Mouse (Mus musculus) kidney, postnatal 10 days (tissue): ENCODE measurements around the gene Dph3.

ENCODE experiments used
- DNase-seq: peaks from one replicate; pipeline ENCODE4 v3.0.0; 2021; ENCODE audit warnings: mixed read lengths

The Dph3 gene

DNA sequence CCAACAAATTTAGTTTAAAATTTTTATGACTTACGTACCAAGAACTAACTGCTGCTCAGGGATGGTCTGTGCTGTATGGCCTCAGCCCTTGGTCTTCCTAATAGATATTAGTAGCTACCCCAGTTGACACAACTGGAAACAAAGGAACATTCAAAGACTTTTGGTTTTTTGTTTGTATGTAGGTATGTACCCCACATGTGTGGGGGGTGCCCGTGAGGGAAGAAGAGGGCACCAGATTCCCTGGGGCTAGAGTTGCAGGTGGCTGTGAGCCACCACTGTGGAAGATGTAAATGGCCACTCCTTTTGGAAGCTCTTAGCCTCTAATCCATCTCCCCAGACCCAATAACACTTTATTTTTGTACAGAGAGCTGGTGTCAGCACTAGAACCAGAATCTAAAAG is 2.1 kb downstream of the Dph3 start:
- DNase-seq, result no peak

DNA sequence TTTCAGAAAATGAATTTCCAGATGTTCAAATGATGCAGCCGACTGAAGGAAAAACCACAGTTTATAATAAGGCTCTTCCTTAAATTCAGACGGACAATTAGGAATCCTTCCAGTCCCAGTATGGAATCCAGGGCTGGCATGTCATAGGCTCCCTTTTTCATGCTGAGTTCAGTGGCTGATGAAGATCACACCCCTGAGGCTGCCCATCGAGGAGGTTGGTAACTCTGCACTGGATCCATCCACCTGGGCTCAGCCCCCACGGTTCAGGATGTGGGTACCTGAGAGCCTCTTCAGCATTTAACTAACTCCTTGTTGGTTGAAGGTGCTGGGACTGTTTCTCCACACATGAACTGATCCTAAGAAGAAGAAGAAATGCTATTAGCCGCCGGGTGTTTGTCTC is 2.6 kb downstream of the Dph3 start:
- DNase-seq, result no peak

DNA sequence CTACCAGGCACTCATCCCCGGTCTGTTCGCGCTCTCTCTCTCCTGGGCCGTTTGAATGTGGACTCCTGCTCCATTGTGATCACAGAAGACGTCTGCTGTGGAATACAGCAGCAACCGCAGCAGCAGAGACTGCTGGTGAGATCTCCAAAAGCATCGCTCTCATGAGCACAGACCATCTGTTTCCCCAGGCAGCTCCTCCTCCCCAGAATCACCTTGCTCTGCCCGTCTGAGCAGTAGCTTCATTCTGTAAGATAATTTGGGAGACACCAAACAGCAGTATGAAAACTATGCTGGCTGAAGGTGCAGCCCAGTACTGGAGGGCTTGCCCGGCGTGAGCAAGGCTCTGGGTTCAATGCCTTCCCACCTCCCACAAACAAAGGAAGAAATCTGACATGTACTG is 4.5 kb downstream of the Dph3 start:
- DNase-seq, result no peak

DNA sequence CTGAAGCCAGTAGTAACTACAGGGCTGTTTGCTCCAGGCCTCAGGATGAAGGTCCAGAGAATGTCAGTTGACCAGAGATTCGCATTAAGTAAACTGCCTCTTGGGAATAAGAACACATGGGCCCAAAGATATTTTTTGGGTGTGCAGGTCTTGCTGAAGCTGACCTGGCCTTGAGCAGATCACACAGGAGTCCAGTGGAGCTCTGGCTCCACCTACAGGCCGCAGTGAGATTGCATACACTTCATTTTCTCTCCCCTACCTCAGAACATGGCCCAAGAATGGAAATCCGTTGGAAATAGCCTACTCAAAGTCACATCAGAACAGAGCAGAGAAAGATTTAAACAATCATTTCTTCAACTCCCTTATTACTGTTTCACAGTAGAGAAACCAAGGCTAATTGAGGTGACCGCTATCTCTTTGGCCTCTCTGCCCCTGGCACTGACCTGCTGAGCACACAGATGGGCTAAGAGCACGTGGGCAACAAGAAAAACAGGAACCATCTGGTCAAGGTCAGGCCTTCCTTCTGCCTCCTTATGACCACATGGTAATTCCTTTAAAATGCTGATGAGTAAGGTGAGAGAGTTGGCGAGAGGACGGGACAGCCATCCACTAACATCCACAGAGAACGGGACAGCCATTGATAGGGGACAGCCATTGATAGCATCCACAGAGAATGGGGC is 8.5 kb downstream of the Dph3 start:
- peak; percentile 81 for DNase-seq

DNA sequence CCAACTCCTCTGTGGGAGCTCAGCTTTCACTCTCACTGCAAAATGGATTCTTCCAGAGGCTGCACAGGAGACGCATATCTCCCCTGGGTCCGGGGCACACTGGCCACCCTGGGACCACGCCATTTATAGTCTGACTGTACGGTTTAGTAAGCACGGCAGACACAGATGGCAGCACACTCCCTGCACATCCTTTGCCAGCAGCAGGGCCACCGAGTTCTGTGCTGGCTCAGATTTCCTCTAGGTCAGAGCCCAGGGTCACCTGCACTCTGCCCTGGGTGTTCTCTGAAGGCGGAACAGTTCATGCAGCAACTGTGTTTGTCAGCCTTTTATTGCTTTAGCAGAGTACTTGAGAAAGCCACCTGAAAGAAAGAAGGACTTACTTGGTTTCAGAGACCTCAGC is 11.6 kb downstream of the Dph3 start:
- DNase-seq, result no peak

DNA sequence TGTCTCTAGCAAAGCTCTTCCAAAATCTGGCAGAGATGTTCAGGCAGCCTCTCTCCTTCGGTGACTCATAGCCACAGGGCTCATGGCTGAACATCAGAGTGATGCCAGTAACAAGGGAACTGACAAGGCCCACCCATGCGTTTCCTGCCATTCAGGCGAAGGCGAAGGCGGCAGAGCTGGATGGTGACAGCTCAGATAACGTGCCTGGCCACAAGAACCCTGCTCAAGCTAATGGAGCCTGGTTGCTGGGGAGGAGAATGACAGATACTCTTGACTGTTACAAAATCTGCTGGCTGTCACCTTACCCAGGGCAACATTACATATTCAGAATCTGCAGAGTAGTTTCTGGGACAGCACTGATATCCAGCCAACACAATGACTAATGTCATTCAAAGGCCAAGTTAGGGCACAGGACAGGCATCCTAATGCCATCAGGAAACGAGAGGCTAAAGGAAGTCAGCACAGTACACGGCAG is 12.3 kb downstream of the Dph3 start:
- peak; percentile 29 for DNase-seq

DNA sequence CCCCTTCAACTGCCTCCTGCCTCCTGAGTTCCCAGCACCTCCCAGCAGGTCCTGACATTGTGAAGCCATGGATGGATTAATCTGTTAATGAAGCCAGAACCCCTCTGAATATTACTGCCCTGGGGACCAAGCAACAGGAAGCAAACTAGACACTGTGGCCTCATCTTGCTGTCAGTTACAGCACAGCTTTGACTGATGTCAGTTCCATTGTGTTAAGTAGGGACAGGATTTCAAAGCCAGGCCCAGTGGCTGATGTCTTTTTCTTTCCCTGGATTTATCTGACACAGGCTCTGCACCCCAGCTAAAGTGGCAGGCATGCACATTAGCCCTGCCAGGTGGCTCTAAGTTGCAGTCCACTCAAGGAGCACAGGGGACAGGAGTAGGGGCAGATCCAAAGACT is 12.7 kb downstream of the Dph3 start:
- DNase-seq, result no peak

DNA sequence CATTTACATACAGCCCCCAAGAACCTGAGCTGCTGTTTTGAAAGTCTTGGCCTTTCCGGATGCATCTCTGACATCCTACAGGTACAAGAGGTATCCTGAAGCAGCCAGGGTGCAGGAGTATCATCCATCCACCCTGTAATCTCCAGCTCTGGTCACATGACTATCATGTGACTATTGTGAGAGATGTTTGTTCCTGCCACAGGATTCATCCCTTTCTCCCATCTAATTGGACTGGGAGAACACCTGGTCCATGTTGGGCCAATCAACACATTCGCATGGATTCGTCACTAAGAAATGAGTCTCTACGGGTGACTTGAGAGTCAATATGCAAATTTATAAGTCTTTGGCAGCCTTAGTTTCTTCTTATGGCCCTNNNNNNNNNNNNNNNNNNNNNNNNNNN is 24.1 kb downstream of the Dph3 start:
- no peak for DNase-seq

DNA sequence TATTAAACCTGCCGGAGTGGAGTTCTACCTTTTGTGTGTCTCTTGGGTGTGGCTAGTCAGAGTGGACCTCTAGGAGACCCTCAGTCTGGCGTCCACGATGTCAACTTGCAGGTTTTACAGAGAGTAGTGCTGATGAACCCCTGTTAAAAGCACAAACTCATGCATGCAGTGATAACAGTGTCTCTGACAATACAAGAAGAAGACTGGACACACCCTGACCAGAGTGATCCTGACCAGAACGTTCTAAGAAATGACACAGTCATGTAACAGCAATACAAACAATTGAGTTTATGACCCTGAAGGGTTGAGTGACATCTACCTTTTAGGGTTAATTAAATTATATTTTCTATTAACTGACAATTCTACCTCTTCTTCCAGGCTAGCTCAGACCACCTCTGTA is 27.9 kb downstream of the Dph3 start:
- DNase-seq, result no peak

DNA sequence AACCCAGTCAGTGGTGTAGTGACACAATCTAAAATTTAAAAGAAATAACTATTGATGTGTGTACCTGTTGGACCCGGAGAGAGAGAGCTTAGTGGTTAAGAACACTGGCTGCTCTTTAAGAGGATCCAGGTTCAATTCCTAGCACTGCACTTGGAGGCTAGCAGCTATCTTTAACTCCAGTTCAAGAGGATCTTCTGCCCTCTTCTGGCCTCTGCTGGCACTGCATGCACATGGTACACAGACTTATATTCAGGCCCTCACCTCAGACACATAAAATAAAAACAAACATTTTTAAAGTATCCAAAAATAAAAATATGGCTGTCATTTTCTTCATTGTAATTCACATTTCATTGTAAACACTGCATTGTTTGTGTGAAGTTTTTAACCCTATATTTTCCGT is 28.9 kb downstream of the Dph3 start:
- DNase-seq, result peak; percentile 57

DNA sequence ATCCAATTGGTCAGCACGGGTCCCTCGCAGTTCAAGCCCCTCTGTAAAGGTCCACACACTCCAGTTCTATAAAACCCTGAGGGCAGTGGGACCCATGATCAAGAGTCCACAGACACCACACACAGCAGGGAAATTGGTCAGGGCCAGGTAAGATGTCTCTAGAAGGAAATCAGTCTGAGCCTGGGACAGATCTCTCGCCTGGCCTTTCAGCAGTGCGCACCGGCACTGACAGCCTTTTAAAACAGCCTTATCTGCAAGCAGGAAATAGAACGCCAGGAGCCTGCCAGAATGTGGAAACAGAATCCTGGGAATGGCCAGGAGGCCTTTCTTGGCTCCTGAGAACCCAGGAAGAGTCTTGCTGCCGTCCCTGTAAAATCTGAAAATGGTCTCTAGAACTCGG is 29.7 kb downstream of the Dph3 start:
- DNase-seq, result no peak

DNA sequence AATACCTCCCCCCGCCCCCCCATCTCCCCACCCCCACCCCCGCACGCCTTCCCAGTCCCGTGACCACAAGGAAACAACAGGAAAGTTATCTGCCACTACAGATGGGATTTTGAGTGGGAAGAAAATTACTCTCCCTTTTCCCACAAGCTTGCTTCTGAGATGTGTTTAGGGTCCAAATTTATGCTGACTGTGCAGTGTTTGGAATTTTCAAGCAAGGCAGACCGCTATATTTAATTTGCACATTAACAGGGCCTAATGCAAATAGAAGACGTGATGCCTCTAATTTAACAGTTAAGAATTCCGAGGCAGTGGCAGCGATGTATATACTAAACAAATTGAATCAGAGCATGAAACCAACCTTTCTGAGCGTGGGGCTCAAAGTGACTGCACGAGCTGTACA is 30.7 kb downstream of the Dph3 start:
- no peak for DNase-seq

DNA sequence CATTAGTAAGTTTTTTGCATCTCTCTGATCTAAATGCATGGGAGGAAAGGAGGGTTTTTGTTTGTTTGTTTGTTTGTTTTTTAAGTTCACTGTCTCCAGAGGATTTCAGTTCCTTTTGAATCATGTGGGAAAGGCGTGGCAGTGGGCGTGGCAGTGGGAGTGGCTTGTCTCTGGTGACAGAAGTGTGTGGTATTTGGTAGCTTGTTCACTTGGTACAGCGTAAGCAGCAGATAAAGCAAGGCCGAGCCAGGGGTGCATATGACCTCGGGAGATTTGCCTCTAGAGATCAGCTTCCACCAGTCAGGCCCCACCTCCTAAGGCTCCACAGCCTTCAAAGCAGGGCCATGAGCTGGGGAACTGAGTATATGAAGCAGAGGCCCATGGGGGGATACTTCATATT is 31.6 kb downstream of the Dph3 start:
- DNase-seq, result no peak

DNA sequence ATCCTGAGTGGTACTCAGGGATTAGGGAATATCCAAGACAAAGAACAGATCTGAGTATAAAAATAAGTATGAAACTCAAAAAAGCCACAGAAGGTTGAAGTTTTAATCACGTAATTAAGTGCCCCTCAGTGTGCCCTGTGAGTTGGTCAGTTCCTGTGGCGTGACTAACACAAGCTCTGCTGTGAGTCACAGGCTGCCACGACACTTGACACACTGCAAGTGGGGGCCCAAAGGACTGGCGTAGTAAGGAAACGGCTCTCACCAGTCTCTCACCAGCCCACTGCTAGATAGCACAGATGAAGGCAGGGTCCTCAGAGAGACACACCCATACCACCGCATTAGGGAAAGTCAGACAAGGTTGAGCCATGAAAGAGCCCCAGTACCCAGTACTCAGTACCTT is 35.4 kb downstream of the Dph3 start:
- DNase-seq, result no peak

DNA sequence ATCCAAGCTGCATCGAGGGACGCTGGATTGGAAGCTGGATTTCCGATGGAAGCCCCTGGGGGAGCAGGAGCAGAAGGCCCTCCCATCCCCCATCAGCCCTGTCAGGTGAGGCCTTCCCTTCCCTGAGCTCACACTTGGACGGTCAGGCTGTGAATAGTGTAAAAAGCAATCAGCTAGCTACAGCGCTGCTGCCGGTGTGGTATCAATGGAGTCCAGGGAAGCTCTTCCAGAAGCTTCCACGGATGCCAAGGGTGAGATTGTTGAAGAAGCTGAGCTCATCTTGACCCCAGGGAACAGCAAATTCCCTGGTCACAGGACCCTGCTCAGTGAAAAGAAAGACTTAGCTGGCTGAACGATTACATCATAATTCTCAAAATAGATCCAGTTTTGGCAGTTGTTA is 39.2 kb downstream of the Dph3 start:
- no peak for DNase-seq

DNA sequence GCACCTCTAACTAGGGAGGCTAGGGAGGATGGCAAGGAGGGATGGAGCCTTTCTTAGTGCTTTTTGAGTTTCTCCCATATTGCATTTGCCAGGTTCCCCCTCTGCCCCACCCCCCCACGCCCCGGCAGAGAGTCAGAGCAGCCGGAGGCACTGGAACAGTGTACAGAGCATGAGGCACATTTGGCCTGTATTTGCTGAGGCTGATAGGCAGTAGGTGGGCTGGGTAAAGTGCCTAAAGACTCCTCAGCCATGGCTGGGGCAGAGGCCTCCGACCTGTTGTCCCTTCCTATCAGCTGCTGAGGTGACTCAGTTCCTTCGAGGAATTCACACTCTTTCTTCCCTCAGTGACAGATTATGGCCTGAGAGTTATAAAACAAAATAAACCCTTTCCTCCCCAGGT is 43.4 kb downstream of the Dph3 start:
- no peak for DNase-seq

DNA sequence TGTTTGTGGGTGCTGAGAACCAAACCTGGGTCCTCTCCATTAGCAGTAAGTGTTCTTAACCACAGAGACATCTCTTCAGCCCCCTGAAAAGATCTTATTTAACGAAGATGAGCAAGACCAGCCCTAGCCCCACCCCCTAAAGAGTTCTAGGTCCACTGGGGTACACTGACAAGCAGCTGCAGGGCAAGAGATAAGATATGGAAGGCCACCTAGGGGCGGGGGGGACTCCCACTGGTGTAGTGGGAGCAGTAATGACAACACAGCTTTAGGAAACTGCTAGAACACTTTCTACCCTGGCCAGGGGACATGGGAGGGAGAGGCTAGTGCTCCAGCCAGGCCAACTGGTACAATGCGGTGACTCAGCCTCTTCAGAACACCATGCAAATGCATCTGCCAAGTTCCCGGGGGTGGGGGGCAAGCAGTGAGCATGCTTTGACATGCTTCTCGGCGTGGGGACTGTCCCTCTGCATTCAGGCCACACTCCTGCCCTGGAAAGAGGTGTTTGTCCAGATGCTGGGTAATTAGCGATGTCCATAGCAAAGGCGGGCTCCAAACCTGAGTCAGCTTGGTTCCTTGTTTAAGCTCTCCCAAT is 47.8 kb downstream of the Dph3 start:
- DNase-seq, result no peak

DNA sequence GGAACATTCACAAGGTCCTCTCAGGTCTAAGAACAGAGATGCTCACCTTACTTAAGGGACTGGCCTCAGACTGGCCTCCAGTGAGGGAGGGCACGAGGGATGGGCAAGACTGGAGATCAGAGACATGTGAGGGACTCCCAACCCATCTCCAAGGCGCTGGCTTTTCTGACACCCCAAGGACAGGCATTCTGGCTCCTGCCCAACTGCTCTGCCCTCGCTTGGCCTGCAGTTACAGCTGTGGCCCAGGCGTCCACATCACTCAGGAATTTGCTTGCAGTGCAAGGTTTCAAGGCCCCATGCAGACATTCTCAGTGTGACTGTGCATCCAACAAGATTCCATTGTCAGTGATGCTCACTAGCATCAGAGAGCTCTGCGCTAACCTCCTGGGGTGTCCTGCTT is 49.0 kb downstream of the Dph3 start:
- no peak for DNase-seq

DNA sequence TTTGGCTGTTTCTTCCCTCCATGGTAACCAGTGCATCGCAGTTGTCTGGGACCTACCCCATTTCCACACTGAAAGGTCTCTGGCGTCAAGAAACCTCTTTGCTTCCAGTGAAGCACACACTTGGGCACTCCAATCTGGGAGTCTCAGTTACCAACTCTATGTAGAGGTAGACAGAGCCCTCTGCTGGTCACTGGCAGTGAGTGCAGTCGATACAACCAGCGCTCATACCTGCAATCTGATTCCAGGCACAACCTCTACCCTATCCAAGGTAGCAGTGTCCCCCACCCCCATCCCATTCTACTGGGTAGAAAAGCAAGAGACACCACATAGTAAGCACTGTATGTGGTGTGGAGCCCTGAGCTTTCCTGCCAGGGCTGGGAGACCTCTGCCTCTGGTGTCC is 53.0 kb downstream of the Dph3 start:
- DNase-seq, result peak; percentile 82
